Comparison of ENCODE assay signal across 18 mouse cellular contexts in the genomic region with DNA sequence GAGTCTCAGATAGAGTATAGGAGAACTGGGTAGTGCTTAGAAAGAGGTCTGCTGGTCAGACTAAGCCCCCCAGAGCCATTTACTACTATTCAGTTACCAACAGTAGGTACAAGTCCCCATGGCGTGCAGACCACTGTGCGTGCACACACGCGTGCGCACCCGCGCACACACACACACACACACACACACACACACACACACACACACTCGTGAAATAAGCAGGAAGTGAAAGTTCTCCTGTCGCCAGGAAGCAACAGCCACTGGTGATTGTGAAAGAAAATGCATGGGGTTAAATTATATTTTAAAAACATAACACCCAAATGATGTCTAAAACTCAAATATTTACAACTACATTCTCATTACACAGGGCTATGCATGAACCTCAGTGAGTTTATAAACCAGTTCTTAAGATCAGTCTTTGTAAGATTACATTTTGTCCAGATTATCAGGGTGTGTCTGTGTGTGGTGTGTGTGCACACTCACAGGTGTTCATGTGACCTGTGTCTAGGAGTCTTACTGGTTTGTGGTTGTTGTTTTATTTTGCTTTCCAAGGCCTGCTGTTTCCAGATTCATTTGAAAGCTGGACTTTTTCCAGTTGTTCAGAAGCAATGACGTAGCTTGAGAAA. TPM values are rescaled to one million over a fixed set of nuclear protein-coding genes. Genes with fewer than 3 reads are reported as not detected.
"Had no signal": no experiment of that assay in that cellular context is flagged by ENCODE, and none has a peak within 500 bp of the region (broad histone marks: within the 10 kb centered on the region; RNA-seq: fewer than 3 reads in every experiment).

No protein-coding gene starts in this region.

- H3K9me3 ChIP-seq: limb, embryonic 12.5 days; midbrain, embryonic 13.5 days; neural tube, embryonic 12.5 days had no signal

- H3K4me3 ChIP-seq: layer of hippocampus, adult 2 months; limb, embryonic 12.5 days; midbrain, embryonic 13.5 days; neural tube, embryonic 12.5 days had no signal

- ATAC-seq: lung, postnatal 0 days; midbrain, embryonic 13.5 days had no signal

- DNase-seq: kidney, adult 9 months; kidney, postnatal 4 days; liver; lung, adult 2 months; lung, postnatal 36 days; thymus, adult 18-20 months; thymus, postnatal 14 days had no signal

- H3K27ac ChIP-seq: kidney, postnatal 0 days; layer of hippocampus, adult 2 months; limb, embryonic 12.5 days; liver, embryonic 14.5 days; midbrain, embryonic 13.5 days; neural tube, embryonic 12.5 days had no signal

- H3K4me2 ChIP-seq: limb, embryonic 12.5 days; midbrain, embryonic 13.5 days; neural tube, embryonic 12.5 days had no signal

- H3K9ac ChIP-seq: limb, embryonic 12.5 days; liver, embryonic 14.5 days; midbrain, embryonic 13.5 days; neural tube, embryonic 12.5 days had no signal

- H3K36me3 ChIP-seq: limb, embryonic 12.5 days; midbrain, embryonic 13.5 days; neural tube, embryonic 12.5 days had no signal

- H3K4me1 ChIP-seq: limb, embryonic 12.5 days; midbrain, embryonic 13.5 days; neural tube, embryonic 12.5 days had no signal

- H3K27me3 ChIP-seq: limb, embryonic 12.5 days; midbrain, embryonic 13.5 days; neural tube, embryonic 12.5 days had no signal

RNA-seq across cellular contexts. Expression of a gene that starts 4.6 kb away (rescaled TPM):
- total RNA-seq: megakaryocyte-erythroid progenitor cell, adult 5-6 weeks; neutrophil, adult 5-6 weeks had no signal
- polyA plus RNA-seq: kidney, postnatal 0 days; limb, embryonic 12.5 days; liver, embryonic 14.5 days; lung, adult 2 months; lung, postnatal 0 days; midbrain, embryonic 13.5 days; neural tube, embryonic 12.5 days had no signal

RNA-seq across cellular contexts. Expression of a gene that starts 11.6 kb away (rescaled TPM):
- total RNA-seq: megakaryocyte-erythroid progenitor cell, adult 5-6 weeks; neutrophil, adult 5-6 weeks had no signal
- polyA plus RNA-seq: kidney, postnatal 0 days; limb, embryonic 12.5 days; liver, embryonic 14.5 days; lung, adult 2 months; lung, postnatal 0 days; midbrain, embryonic 13.5 days; neural tube, embryonic 12.5 days had no signal

RNA-seq across cellular contexts. Expression of a gene that starts 15.2 kb away (rescaled TPM):
- total RNA-seq: megakaryocyte-erythroid progenitor cell, adult 5-6 weeks; neutrophil, adult 5-6 weeks had no signal
- polyA plus RNA-seq: lung, postnatal 0 days had no signal

RNA-seq across cellular contexts. Expression of a gene that starts 25.7 kb away (rescaled TPM):
- total RNA-seq: layer of hippocampus, adult 2 months; layer of hippocampus, postnatal 10 days; left cerebral cortex, postnatal 36 days; megakaryocyte-erythroid progenitor cell, adult 5-6 weeks; neutrophil, adult 5-6 weeks had no signal
- polyA plus RNA-seq: kidney, postnatal 0 days; limb, embryonic 12.5 days; liver, embryonic 14.5 days; lung, adult 2 months; lung, postnatal 0 days; neural tube, embryonic 12.5 days had no signal

RNA-seq across cellular contexts. Expression of a gene that starts 34.3 kb away (rescaled TPM):
- total RNA-seq: layer of hippocampus, adult 2 months; layer of hippocampus, postnatal 10 days; left cerebral cortex, postnatal 36 days; megakaryocyte-erythroid progenitor cell, adult 5-6 weeks; neutrophil, adult 5-6 weeks had no signal
- polyA plus RNA-seq: kidney, postnatal 0 days; limb, embryonic 12.5 days; liver, embryonic 14.5 days; lung, adult 2 months; lung, postnatal 0 days; midbrain, embryonic 13.5 days; neural tube, embryonic 12.5 days had no signal
